Mouse (Mus musculus): ENCODE data around the gene Gm13283. TPM values are rescaled to one million over a fixed set of nuclear protein-coding genes. Genes with fewer than 3 reads are reported as not detected.

Gene Gm13283
- total RNA-seq, 1 experiment: not detected

GRCm38 (mm10) chr4:88721791-88722721 lies 37.9 kb upstream of the Gm13283 start, which contains the start of the genes Gm26566 and Klhl9:
Gm26566 (plus strand) TSS chr4:88721805.
Klhl9 (minus strand) TSS chr4:88722465.
- no peaks in the 10 kb centered on the region for H3K4me1 ChIP-seq (ENCODE audit: control insufficient read depth in 2 of 2, insufficient read depth in 2 of 2, low read length in 2 of 2, poor library complexity in 1 of 2)
- peak; percentile 71 for DNase-seq (ENCODE audit: low read depth, low spot score)
- H3K4me3 ChIP-seq (ENCODE audit: insufficient read depth in 1 of 2, low read depth in 1 of 2, low read length in 2 of 2, poor library complexity in 1 of 2, severe bottlenecking in 1 of 2): peak within 1 kb of the TSS; percentile 85 to 87
- H3K27ac ChIP-seq (ENCODE audit: insufficient read depth, low read depth, low read length, poor library complexity, severe bottlenecking): peak within 1 kb of the TSS; percentile 86; the same call in 1 of the 2 replicates
- in situ Hi-C loops (cut with MboI; ENCODE audit: low sequenced_read_pairs in 2 of 2, unreplicated experiment in 2 of 2): no loop called here
- H3K9ac ChIP-seq (ENCODE audit: insufficient read depth, low read depth, low read length, poor library complexity, severe bottlenecking): peak within 1 kb of the TSS; percentile 94
- peaks cover 13% of the 10 kb centered on the region for H3K9me3 ChIP-seq (ENCODE audit: control insufficient read depth, insufficient read depth, low read depth, low read length)
- peaks cover 13% of the 10 kb centered on the region for H3K36me3 ChIP-seq (ENCODE audit: control insufficient read depth, insufficient read depth, low read length, poor library complexity, severe bottlenecking)
- TF ChIP-seq HCFC1 (IDR thresholded peaks at IDR 0.05; ENCODE audit: borderline replicate concordance, insufficient read depth, low read length): no peak
- no peak for TF ChIP-seq CHD2 (IDR thresholded peaks at IDR 0.05; ENCODE audit: low read depth, low read length)
- no peak for TF ChIP-seq ZNF384 (IDR thresholded peaks at IDR 0.05; ENCODE audit: low read depth, low read length)
- TF ChIP-seq ZC3H11A (IDR thresholded peaks at IDR 0.05; ENCODE audit: borderline replicate concordance, low read depth, low read length): no peak
- no peak for TF ChIP-seq MAFK (IDR thresholded peaks at IDR 0.05; ENCODE audit: insufficient read depth, low read depth, low read length)

GRCm38 (mm10) chr4:88723497-88724090 lies 36.3 kb upstream of the Gm13283 start:
- H3K9ac ChIP-seq (ENCODE audit: insufficient read depth, low read depth, low read length, poor library complexity, severe bottlenecking): no peak overlapping the region
- in situ Hi-C loops (cut with MboI; ENCODE audit: low sequenced_read_pairs in 2 of 2, unreplicated experiment in 2 of 2): no loop called here
- H3K36me3 ChIP-seq (ENCODE audit: control insufficient read depth, insufficient read depth, low read length, poor library complexity, severe bottlenecking): peaks cover 13% of the 10 kb centered on the region
- no peaks in the 10 kb centered on the region for H3K4me1 ChIP-seq (ENCODE audit: control insufficient read depth in 2 of 2, insufficient read depth in 2 of 2, low read length in 2 of 2, poor library complexity in 1 of 2)
- no peak for TF ChIP-seq HCFC1 (IDR thresholded peaks at IDR 0.05; ENCODE audit: borderline replicate concordance, insufficient read depth, low read length)
- no peak overlapping the region for H3K4me3 ChIP-seq (ENCODE audit: insufficient read depth in 1 of 2, low read depth in 1 of 2, low read length in 2 of 2, poor library complexity in 1 of 2, severe bottlenecking in 1 of 2)
- DNase-seq (ENCODE audit: low read depth, low spot score): no peak
- no peak overlapping the region for H3K27ac ChIP-seq (ENCODE audit: insufficient read depth, low read depth, low read length, poor library complexity, severe bottlenecking)
- H3K9me3 ChIP-seq (ENCODE audit: control insufficient read depth, insufficient read depth, low read depth, low read length): peaks cover 13% of the 10 kb centered on the region

- Histone ChIP-seq H3K9me3 (ENCODE audit: control insufficient read depth, insufficient read depth, low read depth, low read length) (peaks cover 17% of the 10 kb centered on the region), H3K27ac (ENCODE audit: insufficient read depth, low read depth, low read length, poor library complexity, severe bottlenecking) (no peak overlapping the region), H3K4me1 (ENCODE audit: control insufficient read depth in 2 of 2, insufficient read depth in 2 of 2, low read length in 2 of 2, poor library complexity in 1 of 2) (no peaks in the 10 kb centered on the region), H3K4me3 (ENCODE audit: insufficient read depth in 1 of 2, low read depth in 1 of 2, low read length in 2 of 2, poor library complexity in 1 of 2, severe bottlenecking in 1 of 2) (no peak overlapping the region), H3K9ac (ENCODE audit: insufficient read depth, low read depth, low read length, poor library complexity, severe bottlenecking) (no peak overlapping the region), H3K36me3 (ENCODE audit: control insufficient read depth, insufficient read depth, low read length, poor library complexity, severe bottlenecking) (no peaks in the 10 kb centered on the region)
- no peak for DNase-seq (ENCODE audit: low read depth, low spot score)
- TF ChIP-seq ZNF384 (IDR thresholded peaks at IDR 0.05; ENCODE audit: low read depth, low read length): no peak
- no peak for TF ChIP-seq MAFK (IDR thresholded peaks at IDR 0.05; ENCODE audit: insufficient read depth, low read depth, low read length)
- no peak for TF ChIP-seq ZC3H11A (IDR thresholded peaks at IDR 0.05; ENCODE audit: borderline replicate concordance, low read depth, low read length)
- no peak for TF ChIP-seq CHD2 (IDR thresholded peaks at IDR 0.05; ENCODE audit: low read depth, low read length)
- no peak for TF ChIP-seq HCFC1 (IDR thresholded peaks at IDR 0.05; ENCODE audit: borderline replicate concordance, insufficient read depth, low read length)
- in situ Hi-C loops (cut with MboI; ENCODE audit: low sequenced_read_pairs in 2 of 2, unreplicated experiment in 2 of 2): no loop called here
Measured at GRCm38 (mm10) chr4:88726727-88727126, 33.2 kb upstream of the Gm13283 start.

GRCm38 (mm10) chr4:88727324-88727723 lies 32.6 kb upstream of the Gm13283 start:
- Histone ChIP-seq H3K9ac (ENCODE audit: insufficient read depth, low read depth, low read length, poor library complexity, severe bottlenecking) (no peak overlapping the region), H3K9me3 (ENCODE audit: control insufficient read depth, insufficient read depth, low read depth, low read length) (peaks cover 17% of the 10 kb centered on the region), H3K27ac (ENCODE audit: insufficient read depth, low read depth, low read length, poor library complexity, severe bottlenecking) (no peak overlapping the region), H3K36me3 (ENCODE audit: control insufficient read depth, insufficient read depth, low read length, poor library complexity, severe bottlenecking) (no peaks in the 10 kb centered on the region), H3K4me1 (ENCODE audit: control insufficient read depth in 2 of 2, insufficient read depth in 2 of 2, low read length in 2 of 2, poor library complexity in 1 of 2) (no peaks in the 10 kb centered on the region), H3K4me3 (ENCODE audit: insufficient read depth in 1 of 2, low read depth in 1 of 2, low read length in 2 of 2, poor library complexity in 1 of 2, severe bottlenecking in 1 of 2) (no peak overlapping the region)
- in situ Hi-C loops (cut with MboI; ENCODE audit: low sequenced_read_pairs in 2 of 2, unreplicated experiment in 2 of 2): no loop called here
- no peak for DNase-seq (ENCODE audit: low read depth, low spot score)
- TF ChIP-seq HCFC1 (IDR thresholded peaks at IDR 0.05; ENCODE audit: borderline replicate concordance, insufficient read depth, low read length): no peak
- no peak for TF ChIP-seq ZNF384 (IDR thresholded peaks at IDR 0.05; ENCODE audit: low read depth, low read length)
- TF ChIP-seq ZC3H11A (IDR thresholded peaks at IDR 0.05; ENCODE audit: borderline replicate concordance, low read depth, low read length): no peak
- TF ChIP-seq MAFK (IDR thresholded peaks at IDR 0.05; ENCODE audit: insufficient read depth, low read depth, low read length): no peak
- no peak for TF ChIP-seq CHD2 (IDR thresholded peaks at IDR 0.05; ENCODE audit: low read depth, low read length)
